Mouse (Mus musculus) liver, postnatal 0 days (tissue): Measurements from ENCODE around the gene Bhmt.

Experiments used
- CTCF ChIP-seq: sonication (generic); IDR thresholded peaks from 2 replicates; pipeline ENCODE4 v1.5.1; 2016; ENCODE audit warnings: antibody characterized with exemption, low read depth
- EP300 ChIP-seq: IDR thresholded peaks from 2 replicates; pipeline ENCODE4 v1.6.1; 2016; ENCODE audit warnings: antibody characterized with exemption, low read depth, mild to moderate bottlenecking

GRCm38 (mm10) chr13:93601527-93601926, 36.2 kb downstream of the Bhmt start:
- TF ChIP-seq EP300 (no peak), CTCF (no peak)
